Mouse (Mus musculus) embryonic facial prominence, embryonic 13.5 days (tissue): ENCODE results near the gene Rhbdf1. TPM values are rescaled to one million over a fixed set of nuclear protein-coding genes. Genes with fewer than 3 reads are reported as not detected.
A peak's percentile ranks its signal among the peaks of the same experiment; 100 is the strongest.

Source experiments
- ATAC-seq: fragments of 200-750 bp; cut with Nextera tagmentation; 2 replicates; pipeline ENCODE4 v1.8.0; 2017; ENCODE audit warnings: low read depth; ENCODE audit not compliant: insufficient number of reproducible peaks, insufficient read depth, low FRiP score, low TSS enrichment
- H3K27ac ChIP-seq: fragments of 300-500 bp; sonication (generic); 2 replicates; pipeline ENCODE4 v1.5.1; 2015; ENCODE audit warnings: moderate library complexity, mild to moderate bottlenecking, inconsistent platforms
- H3K27me3 ChIP-seq: fragments of 300-500 bp; sonication (generic); 2 replicates; pipeline ENCODE4 v1.6.1; 2015; ENCODE audit warnings: mild to moderate bottlenecking, inconsistent platforms
- H3K36me3 ChIP-seq: fragments of 300-500 bp; sonication (generic); 2 replicates; pipeline ENCODE4 v1.6.1; 2015; ENCODE audit warnings: mild to moderate bottlenecking, inconsistent platforms
- H3K4me1 ChIP-seq: fragments of 300-500 bp; sonication (generic); 2 replicates; pipeline ENCODE4 v1.6.1; 2015; ENCODE audit warnings: inconsistent platforms
- H3K4me2 ChIP-seq: fragments of 300-500 bp; sonication (generic); 2 replicates; pipeline ENCODE4 v1.6.1; 2015; ENCODE audit warnings: moderate library complexity, mild to moderate bottlenecking, inconsistent platforms
- H3K4me3 ChIP-seq: fragments of 300-500 bp; sonication (generic); 2 replicates; pipeline ENCODE4 v1.5.1; 2015; ENCODE audit warnings: mild to moderate bottlenecking, inconsistent platforms
- H3K9ac ChIP-seq: fragments of 300-500 bp; sonication (generic); 2 replicates; pipeline ENCODE4 v1.6.1; 2015; ENCODE audit warnings: mild to moderate bottlenecking, inconsistent platforms
- H3K9me3 ChIP-seq: fragments of 300-500 bp; sonication (generic); 2 replicates; pipeline ENCODE4 v1.6.1; 2016; ENCODE audit warnings: inconsistent platforms
- WGBS: fragments of 180-500 bp; shearing (Covaris S2); methylation state at CpG from one replicate; pipeline ENCODE4 v1.1.7; 2015; ENCODE audit warnings: mixed read lengths; 5-methylcytosine and 5-hydroxymethylcytosine counted together
- polyA plus RNA-seq: library from polyadenylated mRNA; unstranded; fragments of >200 nt; fragmentation: Nextera tagmentation; extraction: Ambion mirVana; gene quantifications from 2 replicates; pipeline ENCODE4 v1.2.1, GENCODE M21; 2015

Gene Rhbdf1
- polyA plus RNA-seq, 1 experiment from 2014 or later: 55.5 TPM

GRCm38 (mm10) chr11:32226124-32226871 is 4.2 kb upstream of the Rhbdf1 start, which contains the start of gene Mpg:
Gene Mpg (plus strand): TSS chr11:32226505.
- H3K9me3 ChIP-seq: no peaks in the 10 kb centered on the region
- 3% methylated on average over 47 of the region's 47 CpGs for WGBS
- H3K4me3 ChIP-seq: peak within 1 kb of the TSS; percentile 61
- H3K36me3 ChIP-seq: peaks cover 35% of the 10 kb centered on the region
- H3K4me1 ChIP-seq: peaks cover 49% of the 10 kb centered on the region
- peak within 1 kb of the TSS; percentile 82 for H3K9ac ChIP-seq
- H3K4me2 ChIP-seq: peak within 1 kb of the TSS; percentile 81
- peaks cover 11% of the 10 kb centered on the region for H3K27me3 ChIP-seq
- H3K27ac ChIP-seq: peak within 1 kb of the TSS; percentile 92
- peak; percentile 63 for ATAC-seq

GRCm38 (mm10) chr11:32225222-32226104 is 3.4 kb upstream of the Rhbdf1 start:
- 49% methylated on average over 7 of the region's 7 CpGs for WGBS
- H3K27me3 ChIP-seq: peaks cover 11% of the 10 kb centered on the region
- peak overlapping the region; percentile 92 for H3K27ac ChIP-seq
- peak overlapping the region; percentile 81 for H3K4me2 ChIP-seq
- no peak overlapping the region; the same call in 1 of the 2 replicates for H3K4me3 ChIP-seq
- ATAC-seq: no peak
- H3K9ac ChIP-seq: peak overlapping the region; percentile 46; the same call in 1 of the 2 replicates
- H3K4me1 ChIP-seq: peaks cover 57% of the 10 kb centered on the region
- no peaks in the 10 kb centered on the region for H3K9me3 ChIP-seq
- peaks cover 27% of the 10 kb centered on the region for H3K36me3 ChIP-seq

GRCm38 (mm10) chr11:32224468-32225139 is 2.5 kb upstream of the Rhbdf1 start:
- H3K9ac ChIP-seq: peak overlapping the region; percentile 46; the same call in 1 of the 2 replicates
- peak overlapping the region; percentile 33 for H3K4me2 ChIP-seq
- no peak overlapping the region for H3K4me3 ChIP-seq
- H3K4me1 ChIP-seq: peaks cover 65% of the 10 kb centered on the region
- no peak for ATAC-seq
- peaks cover 18% of the 10 kb centered on the region for H3K36me3 ChIP-seq
- no peaks in the 10 kb centered on the region for H3K9me3 ChIP-seq
- H3K27me3 ChIP-seq: peaks cover 11% of the 10 kb centered on the region
- 6% methylated on average over 4 of the region's 4 CpGs for WGBS
- peak overlapping the region; percentile 92 for H3K27ac ChIP-seq

- ATAC-seq: no peak
- Histone ChIP-seq H3K27me3 (peaks cover 11% of the 10 kb centered on the region), H3K4me1 (peaks cover 77% of the 10 kb centered on the region), H3K4me3 (no peak overlapping the region), H3K9me3 (no peaks in the 10 kb centered on the region), H3K36me3 (peaks cover 7% of the 10 kb centered on the region; the same call in 1 of the 2 replicates), H3K27ac (no peak overlapping the region), H3K4me2 (no peak overlapping the region; the same call in 1 of the 2 replicates), H3K9ac (no peak overlapping the region)
- 74% methylated on average over 4 of the region's 4 CpGs for WGBS
Observed at GRCm38 (mm10) chr11:32223297-32223967, 1.3 kb upstream of the Rhbdf1 start.

- peak overlapping the region; percentile 76 for H3K4me3 ChIP-seq
- no peak for ATAC-seq
- H3K27me3 ChIP-seq: peaks cover 11% of the 10 kb centered on the region
- H3K27ac ChIP-seq: peak overlapping the region; percentile 88
- H3K9ac ChIP-seq: peak overlapping the region; percentile 95
- no peaks in the 10 kb centered on the region for H3K36me3 ChIP-seq
- H3K9me3 ChIP-seq: no peaks in the 10 kb centered on the region
- peaks cover 84% of the 10 kb centered on the region for H3K4me1 ChIP-seq
- peak overlapping the region; percentile 81 for H3K4me2 ChIP-seq
- 5% methylated on average over 21 of the region's 21 CpGs for WGBS
Observed at GRCm38 (mm10) chr11:32222570-32223194, 582 bp upstream of the Rhbdf1 start.

- Histone ChIP-seq H3K9ac (peak overlapping the region; percentile 95), H3K27ac (peak overlapping the region; percentile 88), H3K4me3 (peak overlapping the region; percentile 76), H3K36me3 (0 out of 2 replicates have a peak, but pooled peaks cover under 1% of the 10 kb centered on the region), H3K4me2 (peak overlapping the region; percentile 81), H3K27me3 (peaks cover 11% of the 10 kb centered on the region), H3K4me1 (peaks cover 77% of the 10 kb centered on the region), H3K9me3 (no peaks in the 10 kb centered on the region)
- peak; percentile 57 for ATAC-seq
- under 1% methylated on average over 45 of the region's 46 CpGs for WGBS
Observed at GRCm38 (mm10) chr11:32221225-32221950, 712 bp downstream of the Rhbdf1 start.

GRCm38 (mm10) chr11:32220607-32221224 is 1.4 kb downstream of the Rhbdf1 start:
- peaks cover 8% of the 10 kb centered on the region for H3K36me3 ChIP-seq
- H3K4me3 ChIP-seq: peak overlapping the region; percentile 76
- peak overlapping the region; percentile 88 for H3K27ac ChIP-seq
- H3K4me2 ChIP-seq: peak overlapping the region; percentile 81
- no peaks in the 10 kb centered on the region for H3K9me3 ChIP-seq
- peaks cover 73% of the 10 kb centered on the region for H3K4me1 ChIP-seq
- H3K27me3 ChIP-seq: peaks cover 11% of the 10 kb centered on the region
- 29% methylated on average over 10 of the region's 10 CpGs for WGBS
- peak overlapping the region; percentile 95 for H3K9ac ChIP-seq
- ATAC-seq: peak; percentile 38; the same call in 1 of the 2 replicates

- H3K27ac ChIP-seq: no peak overlapping the region
- H3K9me3 ChIP-seq: no peaks in the 10 kb centered on the region
- no peak overlapping the region for H3K9ac ChIP-seq
- H3K36me3 ChIP-seq: peaks cover 22% of the 10 kb centered on the region
- peaks cover 11% of the 10 kb centered on the region for H3K27me3 ChIP-seq
- WGBS: 90% methylated on average over 10 of the region's 10 CpGs
- ATAC-seq: no peak
- H3K4me2 ChIP-seq: 0 out of 2 replicates have a peak overlapping the region, but pooled peaks have one; percentile 81
- no peak overlapping the region for H3K4me3 ChIP-seq
- peaks cover 58% of the 10 kb centered on the region for H3K4me1 ChIP-seq
Observed at GRCm38 (mm10) chr11:32219287-32219686, 2.8 kb downstream of the Rhbdf1 start.

- peaks cover 54% of the 10 kb centered on the region for H3K4me1 ChIP-seq
- H3K4me2 ChIP-seq: peak overlapping the region; percentile 5; the same call in 1 of the 2 replicates
- H3K27me3 ChIP-seq: peaks cover 9% of the 10 kb centered on the region
- ATAC-seq: no peak
- H3K36me3 ChIP-seq: peaks cover 29% of the 10 kb centered on the region
- 41% methylated on average over 6 of the region's 6 CpGs for WGBS
- H3K9me3 ChIP-seq: no peaks in the 10 kb centered on the region
- H3K9ac ChIP-seq: peak overlapping the region; percentile 56; the same call in 1 of the 2 replicates
- H3K4me3 ChIP-seq: no peak overlapping the region
- H3K27ac ChIP-seq: peak overlapping the region; percentile 53; the same call in 1 of the 2 replicates
Observed at GRCm38 (mm10) chr11:32218501-32219050, 3.5 kb downstream of the Rhbdf1 start.
